Mouse (Mus musculus) spleen, adult 2 months (tissue): ENCODE results near the gene Sel1l3. TPM values are rescaled to one million over a fixed set of nuclear protein-coding genes. Genes with fewer than 3 reads are reported as not detected.

Experiments used
- DNase-seq, 2 experiments: peaks; one replicate each; pipeline versions ENCODE4 v3.0.0 to v3.0.0-alpha.2; 2012 to 2021; ENCODE audit warnings: low spot score in 2 of 2, low read depth in 1 of 2
- H3K27ac ChIP-seq: fragments of 200-500 bp; 2 replicates; pipeline ENCODE4 v1.5.1; 2012; ENCODE audit warnings: low read length, inconsistent platforms; ENCODE audit not compliant: insufficient read depth
- H3K27me3 ChIP-seq: fragments of 200-500 bp; 2 replicates; pipeline ENCODE4 v1.6.1; 2012; ENCODE audit warnings: mild to moderate bottlenecking, moderate library complexity, low read length, inconsistent platforms; ENCODE audit not compliant: control insufficient read depth, insufficient read depth
- H3K36me3 ChIP-seq: fragments of 200-500 bp; 2 replicates; pipeline ENCODE4 v1.6.1; 2012; ENCODE audit warnings: mild to moderate bottlenecking, low read length, inconsistent platforms; ENCODE audit not compliant: control insufficient read depth, insufficient read depth
- H3K4me1 ChIP-seq: fragments of 200-500 bp; 2 replicates; pipeline ENCODE4 v1.6.1; 2011; ENCODE audit warnings: inconsistent platforms; ENCODE audit not compliant: control insufficient read depth, insufficient read depth, insufficient read length
- H3K4me3 ChIP-seq: fragments of 200-500 bp; 2 replicates; pipeline ENCODE4 v1.5.1; 2011; ENCODE audit warnings: mild to moderate bottlenecking, inconsistent platforms; ENCODE audit not compliant: insufficient read depth, insufficient read length; ENCODE audit errors: extremely low read depth
- CTCF ChIP-seq: fragments of 200-500 bp; IDR thresholded peaks from 2 replicates; pipeline ENCODE4 v1.5.1; 2011; ENCODE audit warnings: mild to moderate bottlenecking, inconsistent platforms; ENCODE audit not compliant: insufficient read depth, insufficient read length, insufficient replicate concordance; ENCODE audit errors: extremely low read depth
- POLR2A ChIP-seq: fragments of 200-500 bp; IDR thresholded peaks from 2 replicates; pipeline ENCODE4 v1.6.1; 2011; ENCODE audit warnings: low read depth, low read length, inconsistent platforms
- WGBS: fragments of 180-500 bp; shearing (Covaris S2); methylation state at CpG from one replicate; pipeline ENCODE4 v1.1.7; 2018; 5-methylcytosine and 5-hydroxymethylcytosine counted together
- polyA plus RNA-seq: library from polyadenylated mRNA; depleted of rRNA; stranded (reverse); fragments of >200 nt; gene quantifications from 2 replicates; pipeline ENCODE4 v1.2.3, GENCODE M21; 2012

The Sel1l3 gene
- polyA plus RNA-seq, 1 experiment, result 0.67 TPM

DNA sequence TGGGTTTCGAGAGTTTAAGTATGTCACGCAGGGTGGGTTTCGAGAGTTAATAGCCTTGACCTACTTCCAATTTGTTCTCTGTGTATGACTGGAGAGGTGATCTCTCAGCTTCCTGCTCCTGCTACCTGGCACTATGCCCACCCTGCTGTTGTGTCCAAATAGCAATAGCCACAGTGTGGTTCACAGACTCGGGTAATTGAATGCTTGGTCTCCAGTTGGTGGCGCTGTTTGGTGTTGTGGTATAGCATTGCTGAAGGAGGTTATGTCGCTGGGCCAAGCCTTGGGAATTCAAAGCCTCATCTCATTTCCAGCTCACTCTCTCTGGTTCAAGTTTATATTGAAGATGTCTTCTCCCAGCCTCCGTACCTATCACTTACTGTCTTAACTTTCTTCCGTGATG, 108.0 kb downstream of the Sel1l3 start:
- Histone ChIP-seq H3K27ac (no peak overlapping the region), H3K27me3 (no peaks in the 10 kb centered on the region), H3K36me3 (no peaks in the 10 kb centered on the region), H3K4me3 (no peak overlapping the region), H3K4me1 (no peaks in the 10 kb centered on the region)
- no peak for DNase-seq
- TF ChIP-seq POLR2A, result no peak
- TF ChIP-seq CTCF, result no peak
- 83% methylated on average over 8 of the region's 8 CpGs for WGBS

DNA sequence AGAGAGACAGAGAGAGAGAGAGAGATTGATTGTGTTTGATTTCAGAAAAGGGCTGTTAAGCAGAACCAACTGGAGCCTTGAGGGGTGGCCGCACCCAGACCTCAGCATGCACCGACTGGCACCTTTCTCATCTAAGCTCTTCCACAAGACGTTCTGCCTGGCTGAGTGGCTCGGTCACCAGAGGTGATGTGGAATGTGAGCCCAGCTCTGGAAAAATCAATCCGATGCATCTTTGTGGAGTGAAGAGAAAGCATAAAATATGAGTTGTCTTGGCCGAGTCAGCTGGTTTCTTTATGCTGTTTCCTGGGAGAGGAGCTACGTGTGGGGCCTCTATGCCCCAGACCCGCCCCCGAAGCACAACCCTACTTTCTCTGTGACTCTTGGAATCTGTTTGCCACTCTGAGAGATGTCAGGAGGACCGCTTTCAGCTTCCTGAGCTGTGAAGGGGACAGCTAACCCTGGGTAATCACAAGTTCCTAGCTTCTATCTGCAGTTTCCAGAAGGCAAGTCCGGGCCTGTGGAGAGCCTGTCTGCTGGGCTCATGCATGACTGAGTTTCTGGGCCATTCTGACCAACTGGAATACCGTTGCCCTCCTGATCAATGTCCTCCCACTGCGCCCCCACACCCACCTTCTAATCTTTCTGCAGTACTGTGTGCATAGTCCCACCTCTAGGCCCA, 109.4 kb downstream of the Sel1l3 start:
- TF ChIP-seq POLR2A (no peak), CTCF (no peak)
- Histone ChIP-seq H3K27me3 (no peaks in the 10 kb centered on the region), H3K4me3 (no peak overlapping the region), H3K27ac (no peak overlapping the region), H3K4me1 (no peaks in the 10 kb centered on the region), H3K36me3 (no peaks in the 10 kb centered on the region)
- no peak for DNase-seq
- WGBS, result 89% methylated on average over 13 of the region's 13 CpGs

DNA sequence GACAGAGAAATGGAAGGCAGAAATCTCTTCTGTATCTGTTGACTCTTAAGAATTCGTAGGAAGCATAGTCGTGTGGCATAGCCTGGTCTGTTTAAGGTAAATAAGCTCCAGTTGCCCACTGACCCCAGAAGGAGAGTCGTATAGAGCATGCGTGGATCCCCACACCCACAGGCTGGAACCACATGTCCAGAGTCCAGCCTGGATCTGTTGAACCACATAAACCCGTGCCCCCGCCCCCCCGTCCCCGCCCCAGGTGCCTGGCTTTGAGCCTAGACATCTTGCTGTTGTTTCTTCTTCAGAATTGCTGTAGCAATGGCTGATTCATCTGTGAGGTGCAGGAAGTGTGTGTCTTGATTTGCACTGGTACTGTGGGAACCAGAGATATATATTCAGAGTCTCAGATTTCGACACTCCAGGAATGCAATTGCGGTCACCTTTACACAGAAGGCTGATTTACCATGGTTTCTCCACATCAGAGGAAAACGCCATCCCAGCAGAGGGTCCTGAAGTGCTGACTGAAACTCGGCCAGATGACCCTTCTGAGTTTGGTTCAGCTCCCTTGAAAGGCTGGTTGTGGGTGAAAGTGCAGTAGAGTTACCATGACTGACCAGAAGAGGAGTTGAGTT, 111.8 kb downstream of the Sel1l3 start:
- 87% methylated on average over 12 of the region's 12 CpGs for WGBS
- H3K27ac ChIP-seq, result no peak overlapping the region
- no peaks in the 10 kb centered on the region for H3K4me1 ChIP-seq
- no peaks in the 10 kb centered on the region for H3K36me3 ChIP-seq
- no peaks in the 10 kb centered on the region for H3K27me3 ChIP-seq
- DNase-seq, result no peak
- H3K4me3 ChIP-seq, result no peak overlapping the region
- TF ChIP-seq POLR2A (no peak), CTCF (no peak)

DNA sequence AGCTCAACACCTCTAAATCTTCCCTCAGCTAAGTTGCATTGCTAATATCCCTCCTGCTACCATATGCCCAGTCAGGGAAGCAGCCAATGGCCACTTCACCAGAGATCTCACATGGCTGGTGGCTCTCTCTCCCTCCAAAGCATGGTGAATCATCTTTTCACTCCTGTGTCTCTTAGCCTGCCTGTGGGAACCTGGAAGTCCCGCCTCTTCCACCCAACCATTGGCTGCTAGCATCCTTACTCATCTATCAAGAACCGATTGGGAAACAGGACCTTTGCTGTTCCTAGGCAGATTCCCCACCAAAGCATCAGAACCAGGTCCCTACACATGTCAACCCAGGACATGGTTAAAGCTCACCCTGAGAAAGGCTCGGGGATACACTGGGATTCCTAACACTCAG, 122.4 kb downstream of the Sel1l3 start:
- Histone ChIP-seq H3K4me3 (no peak overlapping the region), H3K4me1 (no peaks in the 10 kb centered on the region), H3K27ac (no peak overlapping the region), H3K36me3 (no peaks in the 10 kb centered on the region), H3K27me3 (no peaks in the 10 kb centered on the region)
- DNase-seq, result no peak
- 72% methylated on average over 3 of the region's 3 CpGs for WGBS
- no peak for TF ChIP-seq CTCF
- no peak for TF ChIP-seq POLR2A

DNA sequence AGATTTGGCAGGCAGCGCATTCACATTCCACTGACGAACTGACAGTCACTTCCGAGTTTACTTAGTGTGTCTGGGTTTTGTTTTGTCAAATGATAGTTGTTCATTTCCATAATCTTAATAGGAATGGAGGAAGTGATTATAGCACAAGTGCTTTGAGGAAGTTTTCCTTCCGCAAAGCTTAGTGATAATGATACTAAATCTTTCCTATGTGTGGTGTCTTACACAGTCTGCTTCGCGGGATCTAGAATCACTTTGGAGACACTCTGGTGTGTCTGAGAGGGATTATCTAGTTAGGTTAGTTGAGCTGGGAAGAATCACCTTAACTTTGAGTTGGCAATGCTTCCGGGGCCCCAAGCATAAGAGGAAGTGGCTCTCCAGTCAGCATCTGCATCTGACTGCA, 126.3 kb downstream of the Sel1l3 start:
- no peak for DNase-seq
- TF ChIP-seq CTCF, result no peak
- TF ChIP-seq POLR2A, result no peak
- Histone ChIP-seq H3K4me3 (no peak overlapping the region), H3K4me1 (no peaks in the 10 kb centered on the region), H3K27ac (no peak overlapping the region), H3K27me3 (no peaks in the 10 kb centered on the region), H3K36me3 (no peaks in the 10 kb centered on the region)
- 70% methylated on average over 7 of the region's 7 CpGs for WGBS

DNA sequence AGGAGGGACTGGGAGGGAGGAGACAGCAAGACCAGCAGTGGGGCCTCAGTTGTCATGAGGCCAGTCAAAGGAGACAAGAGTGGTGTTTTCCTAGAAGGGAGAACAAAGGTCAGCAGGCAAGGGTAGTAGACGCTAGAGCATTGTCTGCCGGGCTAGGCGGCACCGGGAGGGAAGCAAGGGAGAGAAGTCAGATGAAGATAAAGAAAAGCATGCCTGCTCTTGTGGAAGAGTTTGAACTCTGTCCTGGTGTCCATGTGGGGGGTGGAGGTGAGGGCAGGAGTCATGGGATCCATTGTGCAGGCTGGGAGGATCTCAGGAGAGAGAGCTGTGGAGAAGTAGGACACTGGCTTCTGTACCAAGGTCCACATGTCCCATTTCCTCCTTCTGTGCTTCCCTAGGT, 135.3 kb downstream of the Sel1l3 start:
- WGBS, result 69% methylated on average over 4 of the region's 4 CpGs
- TF ChIP-seq CTCF (no peak), POLR2A (no peak)
- DNase-seq, result no peak

DNA sequence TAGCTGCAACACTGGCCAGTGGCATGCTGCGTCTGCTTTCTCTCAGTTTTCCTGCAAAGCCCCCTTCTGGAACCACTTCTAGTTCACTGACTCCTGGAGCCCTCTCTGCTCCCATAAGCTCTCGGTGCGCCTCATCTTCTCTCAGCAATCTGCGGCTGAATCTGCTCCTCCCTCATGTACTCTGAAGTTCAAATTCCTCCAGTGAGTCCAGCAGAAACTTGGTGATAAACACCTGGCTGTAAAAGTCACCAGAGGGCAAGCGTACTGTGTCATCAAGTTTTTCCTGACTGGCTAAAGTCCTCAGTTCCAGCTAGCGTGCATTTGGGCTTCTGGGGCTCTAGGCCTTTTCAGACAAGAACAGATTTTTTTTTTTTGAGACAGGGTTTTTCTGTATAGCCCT, 139.2 kb downstream of the Sel1l3 start:
- 89% methylated on average over 6 of the region's 6 CpGs for WGBS
- DNase-seq, result no peak
- Histone ChIP-seq H3K27me3 (no peaks in the 10 kb centered on the region), H3K27ac (no peak overlapping the region), H3K4me3 (no peak overlapping the region), H3K4me1 (no peaks in the 10 kb centered on the region), H3K36me3 (no peaks in the 10 kb centered on the region)
- TF ChIP-seq CTCF (no peak), POLR2A (no peak)

More for the DNA sequence above, 135.3 kb downstream of the Sel1l3 start:
- H3K27me3 ChIP-seq, result no peaks in the 10 kb centered on the region
- H3K36me3 ChIP-seq, result no peaks in the 10 kb centered on the region
- H3K4me3 ChIP-seq, result no peak overlapping the region
- H3K4me1 ChIP-seq, result no peaks in the 10 kb centered on the region
- no peak overlapping the region for H3K27ac ChIP-seq
